In genomic region chr14:21251386-21251785, GRCm38 (mm10) we compare ENCODE assay signal across 15 mouse cellular contexts.
DNase-seq lines count a peak whose midpoint lies in the region; ATAC-seq lines count a peak whose summit lies in the region.
"Had no signal": no experiment of that assay in that cellular context is flagged by ENCODE, and none has a peak within 500 bp of the region (broad histone marks: within the 10 kb centered on the region; RNA-seq: fewer than 3 reads in every experiment).

No protein-coding gene starts in this region.

- no peak overlapping the region for H3K4me3 ChIP-seq in embryonic facial prominence, embryonic 11.5 days (ENCODE audit: low read depth, low read length)
- no peak overlapping the region for H3K4me3 ChIP-seq in forebrain, embryonic 15.5 days
- no peak overlapping the region for H3K4me3 ChIP-seq in limb, embryonic 11.5 days (ENCODE audit: low read depth, low read length)
- no peak overlapping the region for H3K4me3 ChIP-seq in neural tube, embryonic 14.5 days (ENCODE audit: low read depth, low read length)
- H3K4me3 ChIP-seq: embryonic facial prominence, embryonic 13.5 days; heart, embryonic 12.5 days had no signal

- peak; percentile 3 for DNase-seq in embryonic facial prominence, embryonic 11.5 days (ENCODE audit: low spot score)
- DNase-seq in limb, embryonic 11.5 days (ENCODE audit: low spot score), result no peak
- DNase-seq in urinary bladder, postnatal 25 days (ENCODE audit: low spot score), result no peak
- DNase-seq in cerebellum, postnatal 25 days, result no peak
- no peak for DNase-seq in ovary, adult 18-20 months (ENCODE audit: low spot score)
- DNase-seq: adrenal gland, postnatal 10 days; kidney, postnatal 25 days; lung, postnatal 10 days; right cerebral cortex, adult 18-20 months; thymus, postnatal 36 days had no signal

- peaks cover 3% of the 10 kb centered on the region; the same call in 1 of the 2 replicates for H3K4me1 ChIP-seq in embryonic facial prominence, embryonic 11.5 days (ENCODE audit: control insufficient read depth, insufficient read depth, low read length)
- peaks cover 38% of the 10 kb centered on the region for H3K4me1 ChIP-seq in forebrain, embryonic 15.5 days
- H3K4me1 ChIP-seq in limb, embryonic 11.5 days (ENCODE audit: control insufficient read depth, insufficient read depth, low read length), result 0 out of 2 replicates have a peak, but pooled peaks cover 7% of the 10 kb centered on the region
- H3K4me1 ChIP-seq in neural tube, embryonic 14.5 days (ENCODE audit: control insufficient read depth, insufficient read depth, low read length), result peaks cover 18% of the 10 kb centered on the region

- no peaks in the 10 kb centered on the region for H3K9me3 ChIP-seq in embryonic facial prominence, embryonic 11.5 days (replicated peaks; ENCODE audit: control insufficient read depth, low read length)
- no peaks in the 10 kb centered on the region for H3K9me3 ChIP-seq in forebrain, embryonic 15.5 days
- H3K9me3 ChIP-seq in limb, embryonic 11.5 days (ENCODE audit: control insufficient read depth, low read length), result no peaks in the 10 kb centered on the region
- H3K9me3 ChIP-seq in neural tube, embryonic 14.5 days (ENCODE audit: control insufficient read depth, low read length), result no peaks in the 10 kb centered on the region
- H3K9me3 ChIP-seq: embryonic facial prominence, embryonic 13.5 days; heart, embryonic 12.5 days had no signal

- no peak overlapping the region for H3K4me2 ChIP-seq in embryonic facial prominence, embryonic 11.5 days (ENCODE audit: low read depth, low read length)
- H3K4me2 ChIP-seq in forebrain, embryonic 15.5 days (replicated peaks), result peak overlapping the region; percentile 6; the same call in 1 of the 2 replicates
- no peak overlapping the region for H3K4me2 ChIP-seq in limb, embryonic 11.5 days (ENCODE audit: low read depth, severe bottlenecking)
- H3K4me2 ChIP-seq in neural tube, embryonic 14.5 days (ENCODE audit: low read depth, low read length), result no peak overlapping the region

- no peak overlapping the region for H3K9ac ChIP-seq in embryonic facial prominence, embryonic 11.5 days (replicated peaks; ENCODE audit: low read length)
- H3K9ac ChIP-seq in forebrain, embryonic 15.5 days (replicated peaks), result 0 out of 2 replicates have a peak overlapping the region, but pooled peaks have one; percentile 10
- no peak overlapping the region for H3K9ac ChIP-seq in limb, embryonic 11.5 days (ENCODE audit: low read length)
- no peak overlapping the region for H3K9ac ChIP-seq in neural tube, embryonic 14.5 days (replicated peaks; ENCODE audit: low read depth, low read length)
- H3K9ac ChIP-seq: embryonic facial prominence, embryonic 13.5 days; heart, embryonic 12.5 days had no signal

- no peak for ATAC-seq in embryonic facial prominence, embryonic 11.5 days (replicated peaks; ENCODE audit: insufficient number of reproducible peaks, low FRiP score, low TSS enrichment, low read depth)
- no peak for ATAC-seq in forebrain, embryonic 15.5 days (replicated peaks)
- no peak for ATAC-seq in limb, embryonic 11.5 days (ENCODE audit: insufficient number of reproducible peaks, low FRiP score, low TSS enrichment, low read depth)
- peak; percentile 25 for ATAC-seq in neural tube, embryonic 14.5 days (ENCODE audit: low read depth)

- H3K27me3 ChIP-seq in embryonic facial prominence, embryonic 11.5 days (ENCODE audit: control insufficient read depth, insufficient read depth, low read length), result no peaks in the 10 kb centered on the region
- H3K27me3 ChIP-seq in forebrain, embryonic 15.5 days, result no peaks in the 10 kb centered on the region
- H3K27me3 ChIP-seq in limb, embryonic 11.5 days (ENCODE audit: control insufficient read depth, insufficient read depth, low read length), result no peaks in the 10 kb centered on the region
- no peaks in the 10 kb centered on the region for H3K27me3 ChIP-seq in neural tube, embryonic 14.5 days (ENCODE audit: control insufficient read depth, insufficient read depth, low read length)
- H3K27me3 ChIP-seq: CH12.LX; embryonic facial prominence, embryonic 13.5 days; heart, embryonic 12.5 days had no signal

- H3K27ac ChIP-seq in embryonic facial prominence, embryonic 11.5 days (replicated peaks; ENCODE audit: low read depth, low read length), result no peak overlapping the region
- peak overlapping the region; percentile 94 for H3K27ac ChIP-seq in forebrain, embryonic 15.5 days (replicated peaks)
- H3K27ac ChIP-seq in limb, embryonic 11.5 days (replicated peaks; ENCODE audit: low read depth, low read length), result peak overlapping the region; percentile 52; the same call in 1 of the 2 replicates
- peak overlapping the region; percentile 50; the same call in 1 of the 2 replicates for H3K27ac ChIP-seq in neural tube, embryonic 14.5 days (ENCODE audit: low read depth, low read length)

- H3K36me3 ChIP-seq in embryonic facial prominence, embryonic 11.5 days (replicated peaks; ENCODE audit: control insufficient read depth, insufficient read depth, low read depth, low read length), result no peaks in the 10 kb centered on the region
- H3K36me3 ChIP-seq in forebrain, embryonic 15.5 days, result no peaks in the 10 kb centered on the region
- no peaks in the 10 kb centered on the region for H3K36me3 ChIP-seq in limb, embryonic 11.5 days (ENCODE audit: control insufficient read depth, insufficient read depth, low read length)
- H3K36me3 ChIP-seq in neural tube, embryonic 14.5 days (ENCODE audit: control insufficient read depth, insufficient read depth, low read length), result no peaks in the 10 kb centered on the region
- H3K36me3 ChIP-seq: embryonic facial prominence, embryonic 13.5 days; heart, embryonic 12.5 days had no signal

- 52% methylated on average over 5 of the region's 5 CpGs for WGBS in embryonic facial prominence, embryonic 11.5 days
- 19% methylated on average over 5 of the region's 5 CpGs for WGBS in forebrain, embryonic 15.5 days
- 59% methylated on average over 5 of the region's 5 CpGs for WGBS in limb, embryonic 11.5 days
- WGBS in neural tube, embryonic 14.5 days, result 25% methylated on average over 5 of the region's 5 CpGs
